Mouse (Mus musculus) stomach, embryonic 16.5 days (tissue): Measurements from ENCODE around the gene Pklr. TPM values are rescaled to one million over a fixed set of nuclear protein-coding genes. Genes with fewer than 3 reads are reported as not detected.

Experiments used
- ATAC-seq: fragments of 200-750 bp; cut with Nextera tagmentation; 2 replicates; pipeline ENCODE4 v1.8.0; 2017; ENCODE audit warnings: moderate number of reproducible peaks, moderate TSS enrichment; ENCODE audit not compliant: insufficient read depth, low FRiP score
- H3K27ac ChIP-seq: fragments of 300-500 bp; sonication (generic); 2 replicates; pipeline ENCODE4 v1.5.1; 2014; ENCODE audit warnings: low read length
- H3K27me3 ChIP-seq: fragments of 300-500 bp; sonication (generic); 2 replicates; pipeline ENCODE4 v1.6.1; 2014; ENCODE audit warnings: low read length, control low read depth, mixed read lengths; ENCODE audit not compliant: control insufficient read depth, insufficient read depth
- H3K36me3 ChIP-seq: fragments of 300-500 bp; sonication (generic); 2 replicates; pipeline ENCODE4 v1.6.1; 2014; ENCODE audit warnings: low read length; ENCODE audit not compliant: control insufficient read depth, insufficient read depth
- H3K4me1 ChIP-seq: fragments of 300-500 bp; sonication (generic); 2 replicates; pipeline ENCODE4 v1.6.1; 2014; ENCODE audit warnings: low read length, control low read depth, mixed read lengths; ENCODE audit not compliant: control insufficient read depth, insufficient read depth
- H3K4me2 ChIP-seq: fragments of 300-500 bp; sonication (generic); 2 replicates; pipeline ENCODE4 v1.6.1; 2014; ENCODE audit warnings: low read depth, low read length, mixed read lengths
- H3K4me3 ChIP-seq: fragments of 300-500 bp; sonication (generic); replicated peaks from 2 replicates; pipeline ENCODE4 v1.5.1; 2014; ENCODE audit warnings: mild to moderate bottlenecking, low read length
- H3K9ac ChIP-seq: fragments of 300-500 bp; sonication (generic); 2 replicates; pipeline ENCODE4 v1.6.1; 2014; ENCODE audit warnings: low read length
- H3K9me3 ChIP-seq: fragments of 300-500 bp; sonication (generic); replicated peaks from 2 replicates; pipeline ENCODE4 v1.6.1; 2016; ENCODE audit warnings: low read length, control low read depth; ENCODE audit not compliant: control insufficient read depth
- WGBS: fragments of 180-500 bp; shearing (Covaris S2); extraction: QIAGEN DNeasy Blood & Tissue Kit; methylation state at CpG from one replicate; pipeline ENCODE4 v1.1.7; 2014; 5-methylcytosine and 5-hydroxymethylcytosine counted together
- polyA plus RNA-seq: library from polyadenylated mRNA; unstranded; fragments of >200 nt; fragmentation: Nextera tagmentation; extraction: Ambion mirVana; gene quantifications from 2 replicates; pipeline ENCODE4 v1.2.1, GENCODE M21; 2015

The Pklr gene
- polyA plus RNA-seq, 1 experiment from 2014 or later: 22.0 TPM

DNA sequence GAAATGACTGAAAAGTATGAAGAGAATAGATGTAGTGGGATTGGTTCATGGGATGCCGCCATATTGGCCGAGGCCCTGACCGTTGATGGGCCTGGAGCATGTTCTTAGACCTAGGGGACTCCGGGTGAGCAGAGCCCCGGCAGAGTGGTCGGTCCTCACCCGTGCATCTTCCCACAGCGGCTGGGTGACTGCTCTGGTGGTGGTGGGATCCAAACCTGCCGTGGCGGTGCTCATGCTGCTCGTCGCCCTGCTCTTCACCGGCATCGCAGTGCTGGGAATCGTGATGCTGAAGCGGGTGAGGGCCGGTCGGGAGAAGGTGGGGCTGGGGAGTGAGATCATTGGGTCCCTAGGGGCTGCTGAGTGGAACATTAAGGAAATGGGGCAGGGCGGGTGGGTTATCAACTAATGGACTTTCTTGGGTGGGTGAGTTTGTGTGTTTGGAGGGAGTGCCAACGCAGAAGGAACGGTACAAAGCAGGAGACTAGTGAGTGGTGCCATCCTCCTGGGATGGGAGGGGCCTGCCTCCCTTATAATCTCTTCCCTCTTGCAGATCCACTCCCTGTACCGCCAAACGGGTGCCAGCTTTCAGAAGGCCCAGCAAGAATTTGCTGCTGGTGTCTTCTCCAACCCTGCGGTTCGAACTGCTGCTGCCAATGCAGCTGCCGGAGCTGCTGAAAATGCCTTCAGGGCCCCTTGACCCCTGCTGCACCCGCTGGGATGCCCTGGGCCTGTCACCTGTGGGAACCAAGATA is 46.0 kb downstream of the Pklr start:
- ATAC-seq: no peak
- H3K4me2 ChIP-seq: no peak overlapping the region
- peak overlapping the region; percentile 49 for H3K27ac ChIP-seq
- WGBS: 89% methylated on average over 27 of the region's 27 CpGs
- H3K9me3 ChIP-seq: no peaks in the 10 kb centered on the region
- H3K9ac ChIP-seq: no peak overlapping the region
- H3K36me3 ChIP-seq: peaks cover 6% of the 10 kb centered on the region; the same call in 1 of the 2 replicates
- H3K4me3 ChIP-seq: no peak overlapping the region
- no peaks in the 10 kb centered on the region for H3K27me3 ChIP-seq
- peaks cover 28% of the 10 kb centered on the region for H3K4me1 ChIP-seq

DNA sequence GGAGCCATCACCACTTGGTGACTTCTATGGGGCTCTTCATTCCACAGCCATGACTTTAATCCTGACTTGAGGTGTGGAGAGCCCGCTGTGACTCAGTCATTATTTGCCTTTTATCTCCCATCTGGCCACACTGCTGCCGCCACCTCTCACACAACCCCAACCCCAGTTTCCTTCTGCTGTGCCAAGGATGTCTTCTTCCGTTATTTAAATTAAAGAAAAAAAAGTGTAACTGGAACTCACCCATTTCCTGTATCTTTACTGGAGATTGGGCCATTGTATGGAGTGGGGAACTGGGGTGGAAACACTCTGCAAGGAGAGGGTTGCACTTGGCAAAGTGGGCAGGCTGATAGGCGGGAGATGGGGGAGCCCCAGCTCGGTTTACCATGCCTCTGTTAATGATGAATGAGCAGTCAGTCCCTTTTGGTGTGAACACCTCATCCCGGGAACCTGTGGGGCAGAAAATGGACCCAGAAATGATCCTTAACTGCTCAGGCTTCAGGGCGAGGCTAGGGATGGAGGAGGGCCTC is 46.7 kb downstream of the Pklr start:
- ATAC-seq: no peak
- Histone ChIP-seq H3K36me3 (peaks cover 6% of the 10 kb centered on the region; the same call in 1 of the 2 replicates), H3K4me1 (peaks cover 28% of the 10 kb centered on the region), H3K4me3 (peak overlapping the region; percentile 66), H3K27ac (peak overlapping the region; percentile 49), H3K9me3 (no peaks in the 10 kb centered on the region), H3K4me2 (peak overlapping the region; percentile 97; the same call in 1 of the 2 replicates), H3K9ac (no peak overlapping the region), H3K27me3 (no peaks in the 10 kb centered on the region)
- 37% methylated on average over 7 of the region's 7 CpGs for WGBS

DNA sequence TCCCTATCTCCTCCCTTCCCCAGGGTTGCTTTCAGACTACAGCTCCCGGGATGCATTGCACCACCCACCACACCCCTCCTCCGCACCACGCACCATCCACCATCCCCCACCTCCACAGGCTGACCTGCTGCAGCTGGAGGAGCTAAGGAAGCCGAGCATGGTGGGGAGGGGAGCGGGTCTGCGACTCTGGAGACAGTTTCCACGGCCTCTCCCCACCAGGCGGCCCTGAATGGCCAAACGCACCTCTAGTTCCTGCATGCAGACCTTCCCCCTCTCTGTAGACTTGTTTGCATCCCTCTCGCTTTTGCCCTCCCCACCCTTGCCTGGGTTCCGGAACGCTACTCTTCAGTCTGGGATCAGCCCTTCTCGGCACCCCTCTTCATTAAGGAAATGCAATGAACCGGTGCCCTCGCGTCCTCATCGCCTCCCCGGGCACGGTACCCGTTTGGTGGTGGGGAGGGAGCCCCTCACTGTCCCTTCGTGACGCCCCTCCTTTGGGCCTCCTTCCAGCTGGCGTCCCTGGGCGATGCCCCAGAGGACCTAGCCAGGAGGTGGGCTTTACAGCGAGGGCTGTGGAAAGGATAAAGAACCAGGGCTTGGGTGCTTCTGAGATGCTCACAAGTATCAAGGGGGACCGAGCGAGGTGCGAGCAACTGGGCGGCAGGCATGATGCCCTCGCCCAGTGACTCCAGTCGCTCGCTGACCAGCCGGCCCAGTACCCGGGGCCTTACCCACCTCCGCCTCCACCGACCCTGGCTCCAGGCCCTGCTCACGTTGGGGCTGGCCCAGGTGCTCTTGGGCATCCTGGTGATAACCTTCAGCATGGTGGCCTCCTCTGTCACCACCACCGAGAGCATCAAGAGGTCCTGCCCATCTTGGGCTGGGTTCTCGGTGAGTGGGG is 47.4 kb downstream of the Pklr start, which contains the start of gene Fam189b:
Gene Fam189b (plus strand): TSS at position 86 of the 901 bp plus-strand sequence.
- H3K36me3 ChIP-seq: peaks cover 6% of the 10 kb centered on the region; the same call in 1 of the 2 replicates
- peak within 1 kb of the TSS; percentile 88 for H3K9ac ChIP-seq
- H3K4me3 ChIP-seq: peak within 1 kb of the TSS; percentile 66
- peak within 1 kb of the TSS; percentile 97 for H3K4me2 ChIP-seq
- peaks cover 24% of the 10 kb centered on the region for H3K4me1 ChIP-seq
- 6% methylated on average over 39 of the region's 39 CpGs for WGBS
- H3K9me3 ChIP-seq: no peaks in the 10 kb centered on the region
- ATAC-seq: peak; percentile 96
- no peaks in the 10 kb centered on the region for H3K27me3 ChIP-seq
- H3K27ac ChIP-seq: peak within 1 kb of the TSS; percentile 61

DNA sequence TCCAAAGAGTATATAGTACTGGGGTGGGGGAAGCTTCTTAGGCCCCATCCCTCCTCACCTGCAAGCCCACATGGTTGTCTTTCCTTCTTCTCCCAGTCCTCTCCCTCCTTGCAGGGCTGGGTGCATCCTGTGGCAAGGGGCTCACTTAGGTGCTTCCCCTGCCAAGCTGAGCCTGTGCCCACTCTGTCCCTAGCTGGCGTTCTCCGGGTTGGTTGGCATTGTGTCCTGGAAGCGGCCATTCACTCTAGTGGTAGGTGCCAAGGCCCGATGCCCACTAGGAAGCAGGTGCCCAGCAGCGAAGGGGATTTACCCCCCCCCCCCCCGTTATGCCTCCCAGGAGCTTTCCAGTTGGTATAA is 48.0 kb downstream of the Pklr start:
- peaks cover 6% of the 10 kb centered on the region; the same call in 1 of the 2 replicates for H3K36me3 ChIP-seq
- peaks cover 18% of the 10 kb centered on the region for H3K4me1 ChIP-seq
- peak overlapping the region; percentile 66 for H3K4me3 ChIP-seq
- peak overlapping the region; percentile 88 for H3K9ac ChIP-seq
- 79% methylated on average over 6 of the region's 6 CpGs for WGBS
- H3K4me2 ChIP-seq: peak overlapping the region; percentile 97
- no peak overlapping the region for H3K27ac ChIP-seq
- no peaks in the 10 kb centered on the region for H3K9me3 ChIP-seq
- H3K27me3 ChIP-seq: no peaks in the 10 kb centered on the region
- no peak for ATAC-seq

DNA sequence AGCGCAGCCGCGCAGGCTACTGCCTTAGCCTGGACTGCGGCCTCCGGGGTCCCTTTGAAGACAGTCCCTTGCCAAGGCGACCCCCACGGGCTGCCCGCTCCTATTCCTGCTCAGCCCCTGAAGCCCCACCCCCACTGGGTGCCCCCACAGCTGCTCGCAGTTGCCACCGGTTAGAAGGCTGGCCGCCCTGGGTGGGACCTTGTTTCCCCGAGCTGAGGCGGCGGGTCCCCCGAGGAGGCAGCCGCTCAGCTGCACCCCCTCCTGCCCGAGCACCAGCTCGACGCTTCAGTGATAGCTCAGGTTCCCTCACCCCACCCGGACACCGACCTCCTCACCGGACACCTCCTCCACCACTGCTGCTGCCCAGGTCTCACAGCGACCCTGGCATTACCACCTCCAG is 51.3 kb downstream of the Pklr start:
- Histone ChIP-seq H3K4me2 (no peak overlapping the region), H3K9me3 (no peaks in the 10 kb centered on the region), H3K36me3 (no peaks in the 10 kb centered on the region), H3K9ac (0 out of 2 replicates have a peak overlapping the region, but pooled peaks have one; percentile 25), H3K4me3 (no peak overlapping the region), H3K27ac (no peak overlapping the region), H3K27me3 (no peaks in the 10 kb centered on the region), H3K4me1 (peaks cover 15% of the 10 kb centered on the region)
- WGBS: 54% methylated on average over 23 of the region's 23 CpGs
- ATAC-seq: no peak

DNA sequence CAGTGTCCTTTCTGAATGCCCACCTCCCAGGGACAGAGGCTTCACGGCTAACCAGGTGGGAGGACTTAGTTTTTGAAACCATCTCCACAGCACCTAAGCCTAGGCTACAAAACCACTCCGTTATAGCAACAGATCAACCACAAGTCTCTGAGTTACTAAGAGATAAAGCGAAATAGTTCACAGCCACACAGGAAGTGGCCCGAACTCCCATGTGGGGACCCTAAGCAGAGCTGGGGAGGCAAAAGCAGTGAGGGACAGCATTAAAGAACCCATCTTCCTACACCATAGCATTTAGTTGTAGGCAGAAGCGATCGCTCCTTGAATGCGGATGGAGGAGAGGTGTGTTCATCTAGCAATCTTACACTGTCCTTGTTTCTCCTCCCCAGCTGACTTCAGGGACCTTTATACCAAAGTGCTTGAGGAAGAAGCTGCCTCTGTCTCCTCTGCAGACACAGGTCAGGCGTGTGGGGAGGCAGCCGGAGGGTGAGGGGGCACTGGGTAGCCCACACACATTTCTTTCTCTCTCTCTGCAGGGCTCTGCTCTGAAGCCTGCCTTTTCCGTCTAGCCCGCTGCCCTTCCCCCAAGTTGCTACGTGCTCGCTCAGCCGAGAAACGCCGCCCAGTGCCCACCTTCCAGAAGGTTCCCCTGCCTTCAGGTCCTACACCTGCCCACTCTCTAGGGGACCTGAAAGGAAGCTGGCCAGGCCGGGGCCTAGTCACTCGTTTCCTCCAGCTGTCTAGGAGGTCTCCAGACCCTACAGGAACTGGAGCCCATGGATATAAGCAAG is 51.9 kb downstream of the Pklr start:
- peaks cover 11% of the 10 kb centered on the region for H3K4me1 ChIP-seq
- H3K4me2 ChIP-seq: no peak overlapping the region
- 81% methylated on average over 18 of the region's 18 CpGs for WGBS
- H3K27me3 ChIP-seq: no peaks in the 10 kb centered on the region
- no peaks in the 10 kb centered on the region for H3K36me3 ChIP-seq
- no peak overlapping the region for H3K27ac ChIP-seq
- 0 out of 2 replicates have a peak overlapping the region, but pooled peaks have one; percentile 25 for H3K9ac ChIP-seq
- no peaks in the 10 kb centered on the region for H3K9me3 ChIP-seq
- no peak overlapping the region for H3K4me3 ChIP-seq
- no peak for ATAC-seq

DNA sequence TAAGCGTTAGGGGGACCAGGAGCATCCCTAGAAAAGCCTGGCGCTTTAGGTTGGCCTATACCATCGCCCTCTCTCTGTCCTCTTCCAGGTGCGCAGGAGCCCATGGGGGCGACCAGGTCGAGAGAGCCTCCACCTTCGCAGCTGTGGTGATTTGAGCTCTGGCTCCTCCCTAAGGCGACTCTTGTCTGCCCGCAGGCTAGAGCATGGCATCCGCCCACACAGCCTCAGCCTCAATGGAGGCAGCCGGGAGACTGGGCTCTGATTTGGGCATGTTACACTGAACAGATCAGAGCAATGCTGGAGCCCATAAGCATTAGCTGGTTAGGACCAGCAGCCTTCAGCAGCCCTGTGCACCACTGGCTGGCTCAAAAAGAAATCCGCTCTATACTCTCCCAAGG is 52.5 kb downstream of the Pklr start:
- Histone ChIP-seq H3K36me3 (no peaks in the 10 kb centered on the region), H3K4me2 (no peak overlapping the region), H3K9me3 (no peaks in the 10 kb centered on the region), H3K4me1 (peaks cover 11% of the 10 kb centered on the region), H3K27me3 (no peaks in the 10 kb centered on the region), H3K4me3 (no peak overlapping the region), H3K27ac (no peak overlapping the region), H3K9ac (no peak overlapping the region)
- WGBS: 70% methylated on average over 12 of the region's 12 CpGs
- ATAC-seq: no peak

DNA sequence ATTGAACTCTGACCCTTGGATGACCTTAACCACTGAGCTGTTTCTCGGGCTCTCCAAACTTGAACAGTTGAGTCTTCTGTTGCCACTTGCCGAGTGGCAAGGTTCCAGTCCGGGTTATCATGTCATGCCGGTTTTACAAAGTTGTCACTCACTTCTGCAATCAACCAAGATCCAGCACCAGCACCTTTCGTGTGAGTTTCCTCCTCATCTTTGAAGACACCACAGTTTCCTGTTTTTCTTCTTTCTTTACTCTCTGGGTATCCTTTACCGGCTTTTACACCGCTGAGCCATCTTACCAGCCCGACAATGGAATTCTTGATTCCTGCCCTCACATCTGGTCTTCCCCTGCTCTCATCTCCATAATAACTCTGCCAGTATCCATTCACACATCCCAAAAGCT is 54.5 kb downstream of the Pklr start:
- no peaks in the 10 kb centered on the region for H3K36me3 ChIP-seq
- H3K9ac ChIP-seq: no peak overlapping the region
- 81% methylated on average over 8 of the region's 8 CpGs for WGBS

More for the DNA sequence above, 54.5 kb downstream of the Pklr start:
- H3K4me1 ChIP-seq: no peaks in the 10 kb centered on the region
- H3K4me2 ChIP-seq: no peak overlapping the region
- H3K27me3 ChIP-seq: no peaks in the 10 kb centered on the region
- ATAC-seq: no peak
- H3K4me3 ChIP-seq: no peak overlapping the region
- H3K27ac ChIP-seq: no peak overlapping the region
- H3K9me3 ChIP-seq: no peaks in the 10 kb centered on the region
